Mouse (Mus musculus) liver, embryonic 11.5 days (tissue): ENCODE measurements at regions not wholly inside any gene's neighbourhood (a gene's known extent, or its start where the extent isn't known, plus 50 kb on each side); places are given as distances from the start of the nearest gene placed in this dataset.
"Not testable (repeated sequence)": the region's sequence is repeated elsewhere in the genome, so short reads cannot be mapped to it uniquely, and the experiment has no call there.

ENCODE experiments used
- ATAC-seq: fragments of 200-750 bp; cut with Nextera tagmentation; replicated peaks from 2 replicates; pipeline ENCODE4 v1.8.0; 2017; ENCODE audit warnings: moderate number of reproducible peaks, mild to moderate bottlenecking, moderate TSS enrichment, moderate library complexity; ENCODE audit not compliant: low FRiP score
- DNase-seq: peaks from one replicate; pipeline ENCODE4 v3.0.0-alpha.2; 2017; ENCODE audit warnings: low spot score
- H3K27ac ChIP-seq: fragments of 300-500 bp; sonication (generic); 2 replicates; pipeline ENCODE4 v1.5.1; 2014; ENCODE audit warnings: mild to moderate bottlenecking, low read depth, low read length, control low read depth
- H3K27me3 ChIP-seq: fragments of 300-500 bp; sonication (generic); replicated peaks from 2 replicates; pipeline ENCODE4 v1.6.1; 2014; ENCODE audit warnings: low read length, mixed read lengths; ENCODE audit not compliant: control insufficient read depth, insufficient read depth
- H3K36me3 ChIP-seq: fragments of 300-500 bp; sonication (generic); 2 replicates; pipeline ENCODE4 v1.6.1; 2014; ENCODE audit warnings: mild to moderate bottlenecking, low read length, moderate library complexity, mixed read lengths; ENCODE audit not compliant: control insufficient read depth, insufficient read depth
- H3K4me1 ChIP-seq: fragments of 300-500 bp; sonication (generic); replicated peaks from 2 replicates; pipeline ENCODE4 v1.6.1; 2014; ENCODE audit warnings: low read length, mixed read lengths; ENCODE audit not compliant: control insufficient read depth, insufficient read depth
- H3K4me2 ChIP-seq: fragments of 300-500 bp; sonication (generic); 2 replicates; pipeline ENCODE4 v1.6.1; 2014; ENCODE audit warnings: mild to moderate bottlenecking, control low read depth, moderate library complexity
- H3K4me3 ChIP-seq: fragments of 300-500 bp; sonication (generic); 2 replicates; pipeline ENCODE4 v1.5.1; 2014; ENCODE audit warnings: low read depth, low read length, control low read depth
- H3K9ac ChIP-seq: fragments of 300-500 bp; sonication (generic); 2 replicates; pipeline ENCODE4 v1.6.1; 2014; ENCODE audit warnings: low read depth, low read length, control low read depth
- H3K9me3 ChIP-seq: fragments of 300-500 bp; sonication (generic); 2 replicates; pipeline ENCODE4 v1.6.1; 2016; ENCODE audit warnings: low read length, inconsistent platforms, mixed read lengths; ENCODE audit not compliant: control insufficient read depth
- WGBS: fragments of 180-500 bp; shearing (Covaris S2); extraction: QIAGEN DNeasy Blood & Tissue Kit; methylation state at CpG from one replicate; pipeline ENCODE4 v1.1.7; 2014; 5-methylcytosine and 5-hydroxymethylcytosine counted together

DNA sequence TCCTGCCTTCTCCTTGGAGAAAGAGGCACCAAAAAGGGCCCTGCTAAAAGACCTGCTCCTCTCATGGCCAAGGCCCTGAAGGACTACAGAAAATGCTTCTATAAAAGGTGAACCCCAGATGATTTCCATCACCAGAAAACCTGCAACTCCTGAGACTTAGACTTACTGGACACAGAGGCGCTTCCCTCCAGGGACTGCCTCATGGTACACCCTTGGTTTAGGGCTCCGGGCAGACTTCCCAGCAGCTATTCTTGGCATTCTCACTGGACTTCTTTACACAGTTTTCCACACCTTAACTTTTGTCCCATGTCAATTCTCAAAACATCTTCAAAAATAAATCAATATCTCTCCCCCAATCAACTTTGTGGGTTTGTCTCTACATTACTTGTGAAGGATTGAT is 393.2 kb downstream of the Gpm6a start:
- H3K4me3 ChIP-seq, H3K4me1 ChIP-seq, H3K36me3 ChIP-seq, H3K27me3 ChIP-seq, ATAC-seq, H3K4me2 ChIP-seq, H3K9me3 ChIP-seq, H3K9ac ChIP-seq, H3K27ac ChIP-seq: not testable (repeated sequence)
- peak; percentile 32 for DNase-seq
- 91% methylated on average over 2 of the region's 2 CpGs for WGBS

DNA sequence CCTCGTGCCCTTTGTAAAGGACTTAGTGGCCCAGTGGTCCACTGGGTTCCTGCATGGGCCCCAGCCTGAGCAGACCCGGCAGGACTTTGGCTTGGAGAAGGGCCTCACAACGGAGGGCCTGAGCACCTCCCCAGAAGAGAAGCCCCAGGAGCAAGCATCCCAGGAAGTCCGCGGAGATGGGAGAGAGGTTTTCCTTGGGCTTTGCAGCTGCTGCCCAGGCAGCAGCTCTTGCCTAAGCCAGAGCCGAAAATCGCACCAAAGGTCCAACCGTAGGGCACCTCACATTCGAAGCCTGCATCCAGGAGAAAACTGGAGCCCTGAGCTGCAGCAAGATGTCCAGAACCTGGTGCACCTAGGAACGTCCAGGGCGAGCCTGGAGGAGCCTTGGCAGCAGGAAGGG is 405.2 kb downstream of the Gpm6a start:
- not testable (repeated sequence) for H3K4me1 ChIP-seq, H3K27ac ChIP-seq, H3K9me3 ChIP-seq, H3K27me3 ChIP-seq, H3K4me3 ChIP-seq, DNase-seq, ATAC-seq, H3K9ac ChIP-seq, H3K36me3 ChIP-seq, H3K4me2 ChIP-seq
- WGBS: 76% methylated on average over 10 of the region's 11 CpGs

DNA sequence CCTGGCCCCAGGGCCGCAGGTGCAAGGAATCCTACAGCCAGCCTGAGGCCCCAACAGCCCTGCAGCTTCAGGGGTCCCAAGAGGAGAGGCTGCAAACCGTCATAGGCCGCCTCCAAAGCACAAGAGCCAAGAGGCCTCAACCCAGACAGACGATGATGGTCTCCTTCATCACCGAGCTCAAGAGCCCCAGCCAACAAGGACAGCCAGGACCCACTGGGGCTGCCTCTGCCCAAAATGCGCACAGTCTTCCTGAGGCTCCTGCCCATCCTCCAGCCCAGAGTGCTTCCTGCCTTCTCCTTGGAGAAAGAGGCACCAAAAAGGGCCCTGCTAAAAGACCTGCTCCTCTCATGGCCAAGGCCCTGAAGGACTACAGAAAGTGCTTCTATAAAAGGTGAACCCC is 412.8 kb downstream of the Gpm6a start:
- not testable (repeated sequence) for DNase-seq, H3K9me3 ChIP-seq, H3K27me3 ChIP-seq, H3K27ac ChIP-seq, H3K4me3 ChIP-seq, H3K4me2 ChIP-seq, H3K36me3 ChIP-seq, H3K4me1 ChIP-seq, ATAC-seq, H3K9ac ChIP-seq
- WGBS: 75% methylated on average over 3 of the region's 6 CpGs

DNA sequence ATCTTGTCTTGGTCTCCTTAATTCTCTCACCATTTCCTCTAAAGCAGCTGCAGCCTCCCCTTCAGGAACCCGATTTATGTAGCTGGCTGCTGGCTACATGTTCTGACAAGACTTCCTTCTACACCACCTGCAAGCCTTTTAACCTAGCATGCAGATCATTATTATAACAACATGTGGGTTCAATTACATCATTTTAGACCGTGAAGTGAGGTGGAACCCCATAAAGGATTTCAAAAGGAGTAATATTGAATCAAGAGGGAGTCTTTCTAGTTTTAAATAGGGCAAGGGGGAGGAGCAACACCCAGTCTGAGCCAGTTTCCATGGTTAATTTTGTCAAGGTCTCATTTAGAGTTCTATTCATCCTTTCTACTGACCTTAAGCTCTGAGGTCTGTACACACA is 442.4 kb downstream of the Gpm6a start:
- ATAC-seq: no peak
- no peak overlapping the region for H3K4me2 ChIP-seq
- 51% methylated on average over 2 of the region's 2 CpGs for WGBS
- H3K4me1 ChIP-seq: no peaks in the 10 kb centered on the region
- H3K27me3 ChIP-seq: no peaks in the 10 kb centered on the region
- no peaks in the 10 kb centered on the region for H3K36me3 ChIP-seq
- no peak overlapping the region for H3K27ac ChIP-seq
- H3K9me3 ChIP-seq: no peaks in the 10 kb centered on the region
- DNase-seq: no peak
- no peak overlapping the region for H3K9ac ChIP-seq
- no peak overlapping the region for H3K4me3 ChIP-seq

DNA sequence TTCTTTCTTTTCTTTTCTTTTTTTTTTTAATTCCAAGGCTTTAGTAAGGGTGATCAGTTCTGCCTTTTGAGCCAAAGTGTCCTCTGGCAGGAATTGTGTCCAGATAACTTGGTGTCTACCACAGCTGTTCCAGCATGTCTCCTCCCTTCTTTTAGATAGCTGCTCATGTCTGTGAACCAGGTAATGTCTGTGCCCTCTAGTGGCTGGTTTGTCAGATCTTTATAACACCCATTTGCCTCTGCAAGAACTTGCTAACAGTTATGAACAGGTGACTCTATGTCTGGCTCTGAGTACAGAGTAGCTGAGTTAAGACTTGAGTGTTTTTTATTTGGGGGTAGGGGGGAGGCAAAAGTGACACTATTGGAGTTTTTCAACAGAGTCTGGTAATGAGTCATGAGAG is 443.7 kb downstream of the Gpm6a start:
- Histone ChIP-seq H3K4me2 (no peak overlapping the region), H3K27me3 (no peaks in the 10 kb centered on the region), H3K9ac (no peak overlapping the region), H3K4me1 (no peaks in the 10 kb centered on the region), H3K9me3 (no peaks in the 10 kb centered on the region), H3K4me3 (no peak overlapping the region), H3K27ac (no peak overlapping the region), H3K36me3 (no peaks in the 10 kb centered on the region)
- no peak for DNase-seq
- ATAC-seq: no peak

DNA sequence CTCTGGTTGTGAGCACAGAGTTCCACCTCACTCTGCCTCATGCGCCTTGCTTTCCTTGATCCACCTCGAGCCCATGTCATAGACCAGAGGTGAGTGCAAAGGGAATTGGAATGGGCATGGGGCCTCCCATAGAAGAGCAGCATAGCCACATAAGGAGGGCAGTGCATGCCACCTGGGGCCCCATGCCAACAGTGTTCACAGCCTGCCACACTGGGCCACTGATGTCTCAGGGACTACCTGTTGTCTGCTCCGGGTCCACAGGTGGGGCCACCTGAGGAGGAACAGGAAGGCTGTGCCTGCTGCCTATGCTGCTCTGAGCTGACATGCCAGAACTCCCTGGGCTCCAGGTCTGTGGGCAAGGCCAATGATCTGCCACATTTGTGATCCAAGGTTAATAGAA is 445.8 kb downstream of the Gpm6a start:
- Histone ChIP-seq H3K4me2 (no peak overlapping the region), H3K9me3 (no peaks in the 10 kb centered on the region), H3K36me3 (no peaks in the 10 kb centered on the region), H3K27me3 (no peaks in the 10 kb centered on the region), H3K4me3 (no peak overlapping the region), H3K9ac (no peak overlapping the region), H3K27ac (no peak overlapping the region), H3K4me1 (no peaks in the 10 kb centered on the region)
- DNase-seq (no peak), ATAC-seq (no peak)
- 82% methylated on average over 3 of the region's 3 CpGs for WGBS

DNA sequence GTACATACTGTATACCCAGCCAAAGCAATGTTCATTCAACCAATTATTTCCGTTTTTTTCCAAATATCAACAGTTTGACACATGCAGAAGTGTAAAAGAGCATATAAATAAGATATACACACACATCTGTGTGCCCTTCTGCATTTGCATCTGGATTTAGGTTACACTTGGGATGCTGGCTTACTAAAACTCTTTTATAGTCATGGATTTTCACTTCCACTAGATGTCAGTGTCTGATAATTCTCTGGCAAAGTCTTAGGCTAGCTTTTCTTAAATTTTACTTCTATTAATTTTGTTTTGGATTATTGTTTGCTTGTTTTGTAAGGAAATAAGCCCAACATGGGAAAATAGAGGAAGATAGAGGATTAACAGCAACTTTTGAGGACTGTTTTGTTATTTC is 452.3 kb downstream of the Gpm6a start:
- H3K27me3 ChIP-seq, DNase-seq, H3K36me3 ChIP-seq, H3K27ac ChIP-seq, H3K4me2 ChIP-seq, H3K9ac ChIP-seq, H3K4me3 ChIP-seq, ATAC-seq, H3K9me3 ChIP-seq, H3K4me1 ChIP-seq: not testable (repeated sequence)
- 0% methylated on average over 1 of the region's 1 CpGs for WGBS
